Mouse (Mus musculus): ENCODE data around the gene Pik3cg. TPM values are rescaled to one million over a fixed set of nuclear protein-coding genes. Genes with fewer than 3 reads are reported as not detected.

The Pik3cg gene
- polyA plus RNA-seq, 1 experiment = 1.9 TPM

DNA sequence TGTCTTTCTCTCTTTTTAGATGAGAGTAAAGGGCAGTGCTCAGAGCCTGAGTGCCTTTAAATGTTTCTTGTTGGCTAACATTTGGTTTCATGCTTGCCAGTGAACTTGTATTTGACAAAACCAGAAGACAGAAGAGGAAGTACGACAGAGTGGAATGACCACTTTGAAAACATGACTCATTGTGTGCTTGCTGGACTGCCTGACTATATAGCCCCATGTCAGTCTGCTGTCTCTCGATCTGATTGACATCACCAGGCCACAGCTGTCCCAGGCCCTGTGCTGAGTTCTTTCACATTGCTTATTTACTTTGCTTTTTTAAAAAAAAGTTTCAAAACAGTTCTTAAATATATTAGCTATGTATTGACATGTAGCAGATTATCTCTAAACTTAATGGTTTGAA lies 44.8 kb downstream of the Pik3cg start:
- H3K4me3 ChIP-seq (replicated peaks) = peak overlapping the region; percentile 62
- H3K36me3 ChIP-seq (replicated peaks; ENCODE audit: low read length) = peaks cover 5% of the 10 kb centered on the region
- TF ChIP-seq GATA1 (IDR thresholded peaks at IDR 0.05; ENCODE audit: borderline replicate concordance, low read length) (no peak), FLI1 (IDR thresholded peaks at IDR 0.05; ENCODE audit: low read length) (no peak)
- H3K27me3 ChIP-seq (replicated peaks) = no peaks in the 10 kb centered on the region
- H3K9me3 ChIP-seq = peaks cover 2% of the 10 kb centered on the region; the same call in 1 of the 2 replicates
- H3K4me1 ChIP-seq = peaks cover 32% of the 10 kb centered on the region

DNA sequence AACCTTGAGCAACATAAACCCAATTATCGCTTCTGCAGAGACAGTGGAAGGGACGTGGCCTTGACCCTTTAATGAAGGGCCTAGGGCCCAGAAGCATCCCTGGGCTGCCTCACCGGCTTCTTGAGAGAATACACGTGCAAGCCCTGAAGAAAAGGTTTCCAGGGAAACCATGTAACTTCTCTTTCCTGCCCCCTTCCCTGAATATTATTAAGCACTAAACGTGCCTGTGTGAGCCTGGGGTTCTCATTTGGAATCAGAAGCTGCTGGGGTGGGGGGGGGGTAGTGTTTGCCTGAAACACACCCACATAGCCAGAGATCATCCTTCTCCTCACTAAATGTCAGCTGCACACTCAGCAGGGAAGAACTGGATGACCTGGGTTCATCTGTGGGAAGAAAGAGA lies 49.7 kb downstream of the Pik3cg start:
- H3K4me1 ChIP-seq = peaks cover 29% of the 10 kb centered on the region
- TF ChIP-seq FLI1 (IDR thresholded peaks at IDR 0.05; ENCODE audit: low read length) = no peak
- TF ChIP-seq GATA1 (IDR thresholded peaks at IDR 0.05; ENCODE audit: borderline replicate concordance, low read length) = no peak
- peaks cover 3% of the 10 kb centered on the region for H3K36me3 ChIP-seq (replicated peaks; ENCODE audit: low read length)
- no peaks in the 10 kb centered on the region for H3K27me3 ChIP-seq (replicated peaks)
- H3K4me3 ChIP-seq (replicated peaks) = no peak overlapping the region
- peaks cover 2% of the 10 kb centered on the region; the same call in 1 of the 2 replicates for H3K9me3 ChIP-seq

DNA sequence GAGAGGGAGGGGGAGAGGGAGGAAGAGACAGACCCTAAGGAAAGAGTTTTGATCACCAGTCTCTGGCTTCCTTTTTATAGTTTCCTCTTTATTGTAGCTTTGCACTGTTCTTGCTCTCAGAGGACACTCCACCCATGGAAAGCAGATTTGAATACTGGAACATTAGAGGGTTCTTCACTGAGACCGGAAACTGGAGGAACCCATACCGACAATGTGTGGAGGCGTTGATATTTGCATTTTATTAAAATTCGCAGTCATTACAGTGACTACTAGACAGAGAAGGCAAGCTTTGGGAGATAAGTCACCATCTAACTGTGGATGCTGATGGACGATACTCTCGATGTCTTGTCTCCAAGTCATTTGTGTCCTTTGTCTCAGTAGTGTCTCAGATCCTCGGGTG lies 61.9 kb downstream of the Pik3cg start:
- no peak for TF ChIP-seq FLI1 (IDR thresholded peaks at IDR 0.05; ENCODE audit: low read length)
- TF ChIP-seq GATA1 (IDR thresholded peaks at IDR 0.05; ENCODE audit: borderline replicate concordance, low read length) = no peak
- H3K4me1 ChIP-seq = peaks cover 51% of the 10 kb centered on the region
- H3K4me3 ChIP-seq (replicated peaks) = no peak overlapping the region
- no peaks in the 10 kb centered on the region for H3K27me3 ChIP-seq (replicated peaks)
- H3K36me3 ChIP-seq (replicated peaks; ENCODE audit: low read length) = peaks cover 4% of the 10 kb centered on the region
- 0 out of 2 replicates have a peak, but pooled peaks cover 4% of the 10 kb centered on the region for H3K9me3 ChIP-seq

DNA sequence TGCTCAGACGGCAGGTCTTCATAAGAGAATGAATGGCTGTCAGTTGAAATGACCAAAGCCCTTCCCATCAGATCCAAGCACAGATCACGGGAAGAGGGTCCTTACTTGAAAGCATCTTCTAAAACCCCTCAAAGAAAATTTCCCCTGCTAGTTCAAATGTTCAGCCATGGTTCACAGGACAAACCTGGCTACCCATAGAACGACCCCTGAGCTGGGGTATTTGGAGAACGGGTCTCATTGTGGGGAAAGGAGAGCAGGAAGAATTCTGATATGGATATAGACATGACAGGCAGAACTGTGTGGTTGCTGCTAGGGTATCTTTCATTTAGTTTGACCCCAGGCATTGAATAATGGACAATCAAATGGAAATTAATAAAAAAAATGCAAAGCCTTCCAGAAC lies 62.8 kb downstream of the Pik3cg start:
- Histone ChIP-seq H3K36me3 (replicated peaks; ENCODE audit: low read length) (peaks cover 4% of the 10 kb centered on the region), H3K27me3 (replicated peaks) (no peaks in the 10 kb centered on the region), H3K4me3 (replicated peaks) (no peak overlapping the region), H3K9me3 (0 out of 2 replicates have a peak, but pooled peaks cover 4% of the 10 kb centered on the region), H3K4me1 (peaks cover 61% of the 10 kb centered on the region)
- TF ChIP-seq GATA1 (IDR thresholded peaks at IDR 0.05; ENCODE audit: borderline replicate concordance, low read length) = no peak
- TF ChIP-seq FLI1 (IDR thresholded peaks at IDR 0.05; ENCODE audit: low read length) = no peak

DNA sequence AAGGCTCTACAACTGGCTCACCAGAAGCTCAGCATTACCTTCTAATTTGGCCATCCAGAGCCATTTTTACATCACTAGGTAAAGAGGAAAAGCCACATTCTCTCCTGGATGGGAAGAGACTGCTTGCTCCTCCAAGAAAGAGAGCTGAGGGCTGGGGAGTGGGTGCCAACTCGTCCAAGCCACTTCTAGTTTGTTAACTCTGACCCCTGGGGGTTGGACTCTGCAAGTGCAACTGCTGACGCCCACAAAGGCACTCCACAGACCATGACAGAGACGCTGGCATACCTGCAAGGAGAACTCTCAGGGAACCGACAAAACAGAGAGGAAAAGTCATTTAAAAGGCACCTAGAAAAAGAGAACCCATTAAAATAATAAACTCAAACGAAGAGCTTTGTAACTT lies 63.9 kb downstream of the Pik3cg start:
- Histone ChIP-seq H3K9me3 (0 out of 2 replicates have a peak, but pooled peaks cover 4% of the 10 kb centered on the region), H3K4me3 (replicated peaks) (peak overlapping the region; percentile 40), H3K36me3 (replicated peaks; ENCODE audit: low read length) (peaks cover 4% of the 10 kb centered on the region), H3K27me3 (replicated peaks) (no peaks in the 10 kb centered on the region), H3K4me1 (peaks cover 72% of the 10 kb centered on the region)
- TF ChIP-seq GATA1 (IDR thresholded peaks at IDR 0.05; ENCODE audit: borderline replicate concordance, low read length) (no peak), FLI1 (IDR thresholded peaks at IDR 0.05; ENCODE audit: low read length) (no peak)

DNA sequence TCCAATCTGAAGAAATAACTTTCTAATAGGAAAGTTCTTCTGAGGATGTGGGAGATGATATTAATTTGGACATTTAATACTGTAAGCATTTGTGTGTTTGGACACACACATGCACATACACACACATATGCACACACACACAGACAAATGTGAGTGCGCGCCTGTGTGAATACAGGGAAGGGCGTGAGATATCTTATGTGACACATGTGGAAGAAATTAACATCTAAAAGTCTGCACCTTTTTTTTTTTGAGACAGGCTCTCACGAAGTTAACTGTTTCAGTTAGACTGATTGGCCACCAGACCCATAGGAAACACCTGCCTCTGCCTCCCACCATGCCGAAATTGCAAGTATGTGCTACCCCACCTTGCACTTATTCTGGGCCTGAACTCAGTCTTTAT lies 64.7 kb downstream of the Pik3cg start:
- TF ChIP-seq GATA1 (IDR thresholded peaks at IDR 0.05; ENCODE audit: borderline replicate concordance, low read length) = no peak
- no peak for TF ChIP-seq FLI1 (IDR thresholded peaks at IDR 0.05; ENCODE audit: low read length)
- peaks cover 79% of the 10 kb centered on the region for H3K4me1 ChIP-seq
- H3K27me3 ChIP-seq (replicated peaks) = no peaks in the 10 kb centered on the region
- peaks cover 4% of the 10 kb centered on the region for H3K36me3 ChIP-seq (replicated peaks; ENCODE audit: low read length)
- peak overlapping the region; percentile 29 for H3K4me3 ChIP-seq (replicated peaks)
- H3K9me3 ChIP-seq = 0 out of 2 replicates have a peak, but pooled peaks cover 4% of the 10 kb centered on the region

DNA sequence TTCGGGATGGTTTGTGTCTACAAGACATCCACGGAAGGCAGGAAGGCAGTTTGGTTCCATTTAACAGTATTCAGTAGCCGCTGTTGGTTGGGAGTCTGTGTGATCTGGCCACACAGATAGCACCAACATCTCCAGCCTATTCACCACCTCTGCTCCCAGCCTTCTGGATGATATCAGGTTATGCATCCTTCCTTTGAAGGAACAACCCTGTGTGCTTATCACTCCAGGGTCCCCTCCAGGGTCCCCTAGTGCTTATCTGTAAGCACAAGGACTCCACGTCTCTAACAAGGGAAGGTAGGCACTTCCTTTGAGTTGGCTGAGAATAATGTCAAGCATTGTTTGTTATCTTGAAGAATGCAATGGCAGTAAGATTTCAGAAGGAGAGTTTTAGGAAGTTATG lies 65.3 kb downstream of the Pik3cg start:
- TF ChIP-seq GATA1 (IDR thresholded peaks at IDR 0.05; ENCODE audit: borderline replicate concordance, low read length) (peak; percentile 38; the same call in 1 of the 3 replicates), FLI1 (IDR thresholded peaks at IDR 0.05; ENCODE audit: low read length) (no peak)
- Histone ChIP-seq H3K4me1 (peaks cover 86% of the 10 kb centered on the region), H3K36me3 (replicated peaks; ENCODE audit: low read length) (no peaks in the 10 kb centered on the region)

DNA sequence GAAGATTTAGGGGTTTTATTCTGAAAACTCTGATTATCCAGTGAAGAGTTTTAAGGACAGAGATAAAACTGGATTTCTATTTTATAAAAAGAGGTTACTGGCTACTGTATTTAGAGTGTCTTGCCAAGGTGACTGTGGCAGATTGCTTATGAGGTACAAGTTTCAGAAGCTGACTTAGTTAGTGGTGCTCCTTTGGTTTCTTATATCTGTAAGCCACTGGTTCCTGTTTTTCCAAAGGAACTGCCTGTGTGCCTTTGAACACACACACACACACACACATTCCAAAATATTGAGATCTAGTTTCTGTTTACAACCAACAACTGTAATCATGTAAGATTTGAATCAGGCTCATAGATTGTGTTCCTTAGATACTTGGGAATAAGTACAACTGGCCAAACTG lies 66.7 kb downstream of the Pik3cg start:
- Histone ChIP-seq H3K27me3 (replicated peaks) (no peaks in the 10 kb centered on the region), H3K4me1 (peaks cover 86% of the 10 kb centered on the region), H3K4me3 (replicated peaks) (no peak overlapping the region), H3K9me3 (no peaks in the 10 kb centered on the region), H3K36me3 (replicated peaks; ENCODE audit: low read length) (no peaks in the 10 kb centered on the region)
- TF ChIP-seq GATA1 (IDR thresholded peaks at IDR 0.05; ENCODE audit: borderline replicate concordance, low read length) (no peak), FLI1 (IDR thresholded peaks at IDR 0.05; ENCODE audit: low read length) (no peak)

More for the DNA sequence above, 65.3 kb downstream of the Pik3cg start:
- H3K9me3 ChIP-seq = no peaks in the 10 kb centered on the region
- no peaks in the 10 kb centered on the region for H3K27me3 ChIP-seq (replicated peaks)
- H3K4me3 ChIP-seq (replicated peaks) = peak overlapping the region; percentile 88

DNA sequence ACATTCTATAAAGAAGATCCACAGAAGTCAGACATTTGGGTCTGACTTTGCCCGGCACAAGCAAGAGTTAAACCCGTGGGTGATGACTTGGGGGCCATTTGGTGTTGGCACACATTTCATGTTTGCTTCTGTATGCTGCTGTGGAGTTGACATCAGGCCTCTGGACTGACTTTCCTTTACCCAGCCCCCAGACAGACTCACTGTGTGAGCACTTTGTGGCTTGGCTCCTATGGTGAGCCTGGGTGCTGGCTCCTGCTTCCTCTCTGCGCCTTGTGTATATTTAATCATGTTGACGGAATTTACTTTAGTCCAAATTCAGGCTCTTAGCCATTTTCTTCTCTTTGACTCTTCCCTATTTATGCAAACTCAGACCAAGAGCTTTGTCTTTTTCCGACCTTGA lies 69.6 kb downstream of the Pik3cg start:
- Histone ChIP-seq H3K4me1 (peaks cover 90% of the 10 kb centered on the region), H3K36me3 (replicated peaks; ENCODE audit: low read length) (no peaks in the 10 kb centered on the region)

DNA sequence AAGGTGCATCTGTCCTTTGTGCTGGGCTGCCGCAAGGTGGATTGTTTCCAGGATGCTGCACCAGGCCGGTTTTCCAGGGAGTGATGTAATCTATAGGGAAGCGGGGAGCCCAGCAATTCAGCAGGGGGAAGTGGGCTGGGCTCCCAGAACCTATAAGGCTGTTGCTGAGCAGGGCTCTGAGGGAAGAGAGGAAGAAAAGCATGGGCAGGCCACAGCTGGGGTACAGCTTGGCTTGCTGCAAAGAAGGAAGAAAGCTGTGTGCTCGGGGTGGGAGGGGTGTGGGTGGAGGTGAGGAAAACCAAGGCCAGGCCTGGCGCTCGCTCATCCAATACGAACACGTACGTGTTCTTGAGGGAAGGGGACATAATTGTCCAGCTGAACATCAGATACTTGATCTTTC lies 70.1 kb downstream of the Pik3cg start:
- H3K27me3 ChIP-seq (replicated peaks) = no peaks in the 10 kb centered on the region
- no peak overlapping the region for H3K4me3 ChIP-seq (replicated peaks)
- H3K4me1 ChIP-seq = peaks cover 88% of the 10 kb centered on the region
- no peak for TF ChIP-seq GATA1 (IDR thresholded peaks at IDR 0.05; ENCODE audit: borderline replicate concordance, low read length)
- TF ChIP-seq FLI1 (IDR thresholded peaks at IDR 0.05; ENCODE audit: low read length) = no peak
- no peaks in the 10 kb centered on the region for H3K36me3 ChIP-seq (replicated peaks; ENCODE audit: low read length)
- no peaks in the 10 kb centered on the region for H3K9me3 ChIP-seq

More for the DNA sequence above, 69.6 kb downstream of the Pik3cg start:
- Histone ChIP-seq H3K9me3 (no peaks in the 10 kb centered on the region), H3K4me3 (replicated peaks) (no peak overlapping the region), H3K27me3 (replicated peaks) (no peaks in the 10 kb centered on the region)
- TF ChIP-seq FLI1 (IDR thresholded peaks at IDR 0.05; ENCODE audit: low read length) (no peak), GATA1 (IDR thresholded peaks at IDR 0.05; ENCODE audit: borderline replicate concordance, low read length) (no peak)

DNA sequence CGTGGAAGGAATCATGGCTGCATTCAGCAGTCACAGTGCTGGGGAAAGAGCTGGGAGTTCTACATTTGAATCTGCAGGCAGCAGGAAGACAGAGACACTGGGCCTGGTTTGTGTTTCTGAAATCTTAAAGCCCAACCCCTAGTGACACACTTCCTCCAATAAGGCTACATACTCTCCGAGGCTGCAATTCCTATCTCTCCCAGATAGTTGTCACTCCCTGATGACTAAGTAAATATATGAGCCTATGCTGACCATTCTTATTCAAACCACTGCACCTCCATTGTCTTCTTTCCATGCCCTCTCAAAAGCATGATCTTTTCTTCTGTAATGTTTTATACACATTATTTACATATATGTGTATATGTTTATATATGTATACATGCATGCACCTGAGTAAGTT lies 70.9 kb downstream of the Pik3cg start:
- no peak overlapping the region for H3K4me3 ChIP-seq (replicated peaks)
- no peak for TF ChIP-seq FLI1 (IDR thresholded peaks at IDR 0.05; ENCODE audit: low read length)
- TF ChIP-seq GATA1 (IDR thresholded peaks at IDR 0.05; ENCODE audit: borderline replicate concordance, low read length) = no peak
- no peaks in the 10 kb centered on the region for H3K9me3 ChIP-seq
- H3K36me3 ChIP-seq (replicated peaks; ENCODE audit: low read length) = no peaks in the 10 kb centered on the region
- H3K4me1 ChIP-seq = peaks cover 84% of the 10 kb centered on the region
- H3K27me3 ChIP-seq (replicated peaks) = no peaks in the 10 kb centered on the region

Data from megakaryocyte, embryonic 14.5 days (primary cell).